Mouse (Mus musculus): ENCODE data around the gene Prtn3.

The Prtn3 gene

GRCm38 (mm10) chr10:79927324-79928029, 53.2 kb downstream of the Prtn3 start:
- DNase-seq (ENCODE audit: low read depth), result peak; percentile 66

GRCm38 (mm10) chr10:79928030-79928694, 53.9 kb downstream of the Prtn3 start:
- DNase-seq (ENCODE audit: low read depth), result peak; percentile 72

GRCm38 (mm10) chr10:79928907-79929701, 54.8 kb downstream of the Prtn3 start:
- no peak for DNase-seq (ENCODE audit: low read depth)

- DNase-seq (ENCODE audit: low read depth), result no peak
Measured at GRCm38 (mm10) chr10:79929967-79930825, 55.9 kb downstream of the Prtn3 start.

GRCm38 (mm10) chr10:79930826-79931186, 56.5 kb downstream of the Prtn3 start:
- DNase-seq (ENCODE audit: low read depth), result no peak

- DNase-seq (ENCODE audit: low read depth), result no peak
Measured at GRCm38 (mm10) chr10:79931797-79932196, 57.5 kb downstream of the Prtn3 start.

GRCm38 (mm10) chr10:79932736-79933135, 58.5 kb downstream of the Prtn3 start:
- peak; percentile 88 for DNase-seq (ENCODE audit: low read depth)

Measured in NIH3T3 (cell line).